Mouse (Mus musculus) neutrophil, adult 5-6 weeks (primary cell): ENCODE results near the gene Smn1. TPM values are rescaled to one million over a fixed set of nuclear protein-coding genes. Genes with fewer than 3 reads are reported as not detected.

Experiments
- total RNA-seq: library from RNA; stranded (forward); fragments of 200-1000 nt; gene quantifications from 2 replicates; pipeline ENCODE4 v1.2.3, GENCODE M21; 2017

The Smn1 gene
- total RNA-seq, 1 experiment from 2014 or later, result 40.7 TPM

Other genes starting within 250 kb of the Smn1 start
- not detected in 2 replicates for gene Cartpt, start 223.8 kb upstream of the Smn1 start, total RNA-seq
- gene Mccc2, start 109.2 kb upstream of the Smn1 start, total RNA-seq, result 8.5 and 8.7 TPM in 2 replicates
- 87.9 TPM in 2 replicates for gene Bdp1, start 20.8 kb upstream of the Smn1 start, total RNA-seq
- 3.5 and 3.6 TPM in 2 replicates for gene Serf1, start 16.8 kb upstream of the Smn1 start, total RNA-seq
- 21.1 and 25.6 TPM in 2 replicates for gene Naip2, start 77.2 kb downstream of the Smn1 start, total RNA-seq
- 12.5 and 15.1 TPM in 2 replicates for gene Naip5, start 121.5 kb downstream of the Smn1 start, total RNA-seq
- gene Naip6, start 192.8 kb downstream of the Smn1 start, total RNA-seq, result 7.9 and 8.0 TPM in 2 replicates